Mouse (Mus musculus) intestine, embryonic 16.5 days (tissue): ENCODE measurements at regions not wholly inside any gene's neighbourhood (a gene's known extent, or its start where the extent isn't known, plus 50 kb on each side); places are given as distances from the start of the nearest gene placed in this dataset.

Experiments used
- ATAC-seq: fragments of 200-750 bp; cut with Nextera tagmentation; 2 replicates; pipeline ENCODE4 v1.8.0; 2017; ENCODE audit warnings: moderate TSS enrichment, moderate library complexity
- H3K27ac ChIP-seq: fragments of 300-500 bp; sonication (generic); 2 replicates; pipeline ENCODE4 v1.5.1; 2014; ENCODE audit warnings: mild to moderate bottlenecking, low read length
- H3K27me3 ChIP-seq: fragments of 300-500 bp; sonication (generic); replicated peaks from 2 replicates; pipeline ENCODE4 v1.6.1; 2014; ENCODE audit warnings: low read length, control low read depth, mixed read lengths; ENCODE audit not compliant: control insufficient read depth, insufficient read depth
- H3K36me3 ChIP-seq: fragments of 300-500 bp; sonication (generic); 2 replicates; pipeline ENCODE4 v1.6.1; 2014; ENCODE audit warnings: low read length, control low read depth; ENCODE audit not compliant: control insufficient read depth, insufficient read depth
- H3K4me1 ChIP-seq: fragments of 300-500 bp; sonication (generic); 2 replicates; pipeline ENCODE4 v1.6.1; 2014; ENCODE audit warnings: low read length, control low read depth, mixed read lengths; ENCODE audit not compliant: control insufficient read depth, insufficient read depth
- H3K4me2 ChIP-seq: fragments of 300-500 bp; sonication (generic); 2 replicates; pipeline ENCODE4 v1.6.1; 2014; ENCODE audit warnings: low read depth, low read length, control low read depth
- H3K4me3 ChIP-seq: fragments of 300-500 bp; sonication (generic); 2 replicates; pipeline ENCODE4 v1.5.1; 2014; ENCODE audit warnings: mild to moderate bottlenecking, low read length
- H3K9ac ChIP-seq: fragments of 300-500 bp; sonication (generic); 2 replicates; pipeline ENCODE4 v1.6.1; 2014; ENCODE audit warnings: low read depth, low read length
- H3K9me3 ChIP-seq: fragments of 300-500 bp; sonication (generic); 2 replicates; pipeline ENCODE4 v1.6.1; 2016; ENCODE audit warnings: low read length, control low read depth; ENCODE audit not compliant: control insufficient read depth
- WGBS: fragments of 180-500 bp; shearing (Covaris S2); extraction: QIAGEN DNeasy Blood & Tissue Kit; methylation state at CpG from one replicate; pipeline ENCODE4 v1.1.7; 2014; 5-methylcytosine and 5-hydroxymethylcytosine counted together

DNA sequence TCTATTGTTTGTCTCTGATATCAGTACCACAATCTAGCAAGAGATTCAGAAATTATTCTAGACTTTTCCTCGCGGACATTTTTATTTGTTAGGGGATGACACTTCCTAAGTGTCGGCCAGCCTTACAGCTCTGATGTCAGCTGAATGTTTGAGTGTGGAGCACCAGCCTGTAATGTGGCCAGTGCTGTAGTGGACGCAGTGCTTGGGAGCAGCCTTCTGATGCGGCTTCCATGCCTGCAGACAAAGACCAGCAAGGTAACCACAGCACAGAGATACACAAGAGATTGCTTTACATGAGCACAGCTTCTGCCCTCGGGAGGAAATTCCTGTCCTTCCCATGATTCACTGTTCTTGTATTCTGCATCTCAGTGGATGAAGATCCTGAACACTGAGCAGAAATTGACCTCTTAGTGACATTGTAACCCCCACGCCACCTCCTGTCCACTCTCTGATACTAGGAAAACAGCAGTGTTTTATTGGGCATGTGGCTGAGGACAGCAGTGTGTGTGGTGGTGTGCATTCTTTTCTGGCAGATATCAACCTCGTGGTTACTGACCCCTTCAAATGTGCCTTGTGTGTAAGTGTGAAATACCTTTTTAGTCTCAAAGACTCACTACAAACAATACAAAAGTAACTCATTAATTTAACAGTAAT lies 54.6 kb upstream of the Chd1 start:
- H3K4me1 ChIP-seq: no peaks in the 10 kb centered on the region
- H3K9me3 ChIP-seq: no peaks in the 10 kb centered on the region
- no peak for ATAC-seq
- no peak overlapping the region for H3K4me3 ChIP-seq
- no peaks in the 10 kb centered on the region for H3K36me3 ChIP-seq
- 55% methylated on average over 8 of the region's 8 CpGs for WGBS
- no peak overlapping the region for H3K9ac ChIP-seq
- H3K27me3 ChIP-seq: no peaks in the 10 kb centered on the region
- H3K4me2 ChIP-seq: no peak overlapping the region
- H3K27ac ChIP-seq: no peak overlapping the region

DNA sequence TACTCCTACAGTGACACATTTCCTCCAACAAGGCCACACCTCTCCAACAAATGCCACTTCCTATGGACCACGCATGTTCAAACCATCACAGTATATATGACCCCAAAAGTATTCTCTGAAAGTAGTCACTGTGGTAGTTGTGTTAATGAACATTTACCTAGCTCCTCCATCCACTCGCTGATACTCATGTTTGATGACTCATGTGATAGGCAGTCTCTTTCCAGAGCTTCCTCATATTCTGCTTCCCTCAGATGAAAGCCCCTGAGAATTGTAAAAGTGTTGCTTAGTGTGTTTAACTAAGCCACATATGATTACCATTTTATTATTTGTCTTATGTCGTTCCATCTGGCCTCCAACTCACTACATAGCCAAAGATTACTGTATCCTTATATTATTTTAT lies 52.9 kb upstream of the Chd1 start:
- no peaks in the 10 kb centered on the region for H3K27me3 ChIP-seq
- no peak overlapping the region for H3K9ac ChIP-seq
- no peak for ATAC-seq
- no peaks in the 10 kb centered on the region for H3K9me3 ChIP-seq
- no peak overlapping the region for H3K27ac ChIP-seq
- no peak overlapping the region for H3K4me2 ChIP-seq
- 73% methylated on average over 3 of the region's 3 CpGs for WGBS
- no peaks in the 10 kb centered on the region for H3K4me1 ChIP-seq
- H3K36me3 ChIP-seq: no peaks in the 10 kb centered on the region
- no peak overlapping the region for H3K4me3 ChIP-seq
